Mouse (Mus musculus) urinary bladder, adult 18-20 months (tissue): Measurements from ENCODE around the gene Slc26a8.
A peak's percentile ranks its signal among the peaks of the same experiment; 100 is the strongest.

Experiments used
- DNase-seq, 2 experiments: peaks; one replicate each; pipeline ENCODE4 v3.0.0; 2022; ENCODE audit warnings: low spot score in 2 of 2, mixed read lengths in 2 of 2

Gene Slc26a8

GRCm38 (mm10) chr17:28643697-28644096 is 46.3 kb downstream of the Slc26a8 start:
- DNase-seq, result no peak

GRCm38 (mm10) chr17:28640113-28640512 is 49.9 kb downstream of the Slc26a8 start:
- DNase-seq, result no peak

GRCm38 (mm10) chr17:28637711-28638690 is 52.0 kb downstream of the Slc26a8 start:
- DNase-seq, result no peak

- no peak for DNase-seq
Observed at GRCm38 (mm10) chr17:28635842-28636241, 54.2 kb downstream of the Slc26a8 start.

- DNase-seq, result no peak
Observed at GRCm38 (mm10) chr17:28629125-28629524, 60.9 kb downstream of the Slc26a8 start.

- DNase-seq, result no peak
Observed at GRCm38 (mm10) chr17:28628248-28629124, 61.5 kb downstream of the Slc26a8 start.

- DNase-seq, result no peak
Observed at GRCm38 (mm10) chr17:28626937-28627336, 63.1 kb downstream of the Slc26a8 start.

DNA sequence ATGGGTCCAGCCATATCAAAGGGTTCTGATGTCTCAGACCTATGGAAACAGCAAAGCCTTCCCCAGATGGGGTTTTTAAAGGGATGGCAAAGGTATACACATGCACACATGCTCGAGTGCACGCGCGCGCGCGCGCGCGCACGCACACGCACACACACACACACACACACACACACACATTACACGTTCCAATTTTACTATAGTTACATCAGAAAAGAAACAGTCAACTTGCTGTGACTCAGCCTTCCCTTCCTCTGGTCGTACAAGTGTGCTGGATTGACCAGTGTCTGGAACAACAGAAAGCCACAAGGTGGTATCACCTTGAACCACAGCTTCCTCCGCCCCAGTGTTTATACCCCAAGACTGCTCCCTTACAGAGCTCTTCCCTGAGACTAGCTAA is 64.7 kb downstream of the Slc26a8 start:
- DNase-seq, result no peak

GRCm38 (mm10) chr17:28624841-28625240 is 65.2 kb downstream of the Slc26a8 start:
- DNase-seq, result no peak

GRCm38 (mm10) chr17:28622300-28622759 is 67.7 kb downstream of the Slc26a8 start, which contains the start of gene Srpk1:
Srpk1 (minus strand) TSS chr17:28622709.
- peak; percentile 80 to 83 for DNase-seq

- peak; percentile 13 to 50 for DNase-seq
Observed at GRCm38 (mm10) chr17:28621381-28622299, 68.4 kb downstream of the Slc26a8 start.

DNA sequence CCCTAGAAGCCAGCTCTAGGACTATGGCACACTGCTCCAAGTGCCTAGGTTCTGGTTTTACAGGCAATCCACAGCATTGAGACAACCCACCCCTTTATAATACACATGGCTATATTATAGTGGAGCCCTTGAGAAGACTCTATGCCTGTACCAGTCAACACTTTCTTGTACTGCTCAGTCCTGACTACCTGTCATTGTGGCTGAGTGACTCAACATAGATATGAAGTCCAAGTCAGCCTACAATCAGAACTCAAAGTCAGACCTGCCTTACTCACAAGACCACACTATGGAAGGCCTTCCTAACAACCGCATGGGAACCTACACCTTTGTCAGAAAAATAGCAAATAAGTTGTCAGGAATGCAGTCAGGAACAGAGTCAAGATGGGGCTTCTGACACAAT is 71.3 kb downstream of the Slc26a8 start:
- DNase-seq, result no peak

DNA sequence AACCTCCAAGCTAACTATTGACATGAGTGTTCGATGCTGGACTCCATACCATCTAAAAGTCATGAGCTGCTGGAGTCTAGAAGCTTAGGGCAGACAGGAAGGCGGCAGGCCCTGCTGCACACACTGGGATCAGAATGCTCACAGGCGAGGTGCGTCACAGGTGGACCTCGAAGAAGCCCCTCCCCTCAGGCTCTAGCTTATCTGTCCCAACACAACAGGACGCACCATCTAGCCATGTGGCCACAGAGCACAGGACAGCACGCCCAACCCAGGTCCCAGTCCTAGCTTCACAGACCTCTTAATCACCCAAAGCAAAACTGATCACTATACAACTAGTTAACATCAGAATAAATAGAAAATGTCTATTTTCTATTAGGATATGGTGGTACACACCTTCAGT is 71.9 kb downstream of the Slc26a8 start:
- DNase-seq, result no peak

GRCm38 (mm10) chr17:28617636-28618035 is 72.4 kb downstream of the Slc26a8 start:
- no peak for DNase-seq

DNA sequence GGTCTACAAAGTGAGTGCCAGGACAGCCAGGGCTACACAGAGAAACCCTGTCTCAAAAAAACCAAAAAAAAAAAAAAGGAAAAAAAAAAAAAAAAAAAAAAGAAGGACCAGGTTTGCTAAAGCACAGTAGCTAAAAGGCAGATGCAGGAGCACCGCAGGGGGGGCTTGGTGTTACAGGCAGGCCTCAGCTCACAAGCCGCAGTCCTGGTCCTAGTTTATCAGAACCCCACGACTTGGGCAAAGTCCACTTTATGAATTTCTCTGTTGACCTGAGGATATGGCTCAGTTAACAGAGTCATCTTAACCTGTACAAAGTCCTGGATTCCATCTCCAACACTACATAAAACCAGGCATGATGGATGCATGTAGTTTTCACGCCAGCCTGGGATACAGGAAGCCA is 74.7 kb downstream of the Slc26a8 start:
- no peak for DNase-seq

DNA sequence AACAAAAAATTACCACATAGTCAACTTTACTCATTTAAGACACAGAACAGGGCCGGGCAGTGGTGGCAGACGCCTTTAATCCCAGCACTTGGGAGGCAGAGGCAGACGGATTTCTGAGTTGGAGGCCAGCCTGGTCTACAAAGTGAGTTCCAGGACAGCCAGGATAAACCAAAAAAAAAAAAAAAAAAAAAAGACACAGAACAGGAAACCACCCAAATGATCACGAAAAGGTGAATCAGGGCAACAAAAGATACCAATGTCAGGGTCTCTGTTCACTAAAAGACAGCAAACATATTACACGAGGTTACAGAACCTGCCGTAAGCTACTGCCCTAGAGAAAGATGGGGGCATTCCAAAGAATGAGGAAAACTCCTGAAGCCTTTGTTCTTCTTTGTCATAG is 76.9 kb downstream of the Slc26a8 start:
- DNase-seq, result no peak

GRCm38 (mm10) chr17:28612603-28613002 is 77.4 kb downstream of the Slc26a8 start:
- no peak for DNase-seq

DNA sequence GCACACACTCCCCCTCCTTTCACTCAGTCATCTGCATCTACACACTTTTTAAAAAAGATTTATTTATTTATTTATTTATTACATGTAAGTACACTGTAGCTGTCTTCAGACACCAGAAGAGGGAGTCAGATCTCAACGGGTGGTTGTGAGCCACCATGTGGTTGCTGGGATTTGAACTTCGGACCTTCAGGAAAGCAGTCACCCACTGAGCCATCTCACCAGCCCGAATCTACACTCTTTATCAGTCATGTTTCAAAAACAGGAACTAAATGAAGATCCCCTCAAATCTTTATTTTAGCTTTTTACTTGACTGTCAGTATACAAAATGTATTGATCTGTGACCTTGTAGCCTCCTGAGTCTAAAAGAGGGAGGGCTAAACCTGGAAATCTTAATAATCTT is 80.5 kb downstream of the Slc26a8 start:
- no peak for DNase-seq

DNA sequence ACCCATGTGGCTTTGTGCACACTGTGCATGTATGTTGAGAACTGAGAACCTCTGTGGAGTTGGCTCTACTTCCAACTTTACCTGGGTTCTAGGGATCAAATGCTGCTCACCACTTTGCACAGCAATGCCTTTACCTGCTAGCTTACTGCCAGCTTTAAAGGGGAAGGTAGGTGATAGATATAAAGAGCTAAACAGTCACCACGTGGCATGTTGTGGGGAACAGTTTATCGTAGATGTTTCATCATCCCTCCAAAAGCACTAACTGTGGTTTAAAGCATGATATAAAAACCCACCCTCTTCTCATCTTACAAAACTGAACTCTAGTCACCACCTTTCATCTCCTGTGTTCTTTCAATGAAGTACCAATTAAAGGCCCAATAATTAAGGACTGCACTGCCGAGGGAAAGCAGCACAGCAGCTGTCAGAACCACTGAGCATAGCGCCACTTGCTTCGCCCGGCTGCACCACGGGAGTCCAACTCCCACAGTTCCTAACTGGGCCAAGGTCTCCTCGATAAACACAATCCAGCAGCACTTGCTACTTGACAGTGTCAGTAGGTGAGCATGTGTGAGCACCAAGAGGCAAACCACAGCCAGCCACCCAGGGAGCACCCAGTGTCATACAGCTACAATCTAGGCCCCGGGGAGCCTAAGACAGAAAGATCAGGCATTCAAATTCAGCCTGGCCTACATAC is 88.3 kb downstream of the Slc26a8 start:
- no peak for DNase-seq

DNA sequence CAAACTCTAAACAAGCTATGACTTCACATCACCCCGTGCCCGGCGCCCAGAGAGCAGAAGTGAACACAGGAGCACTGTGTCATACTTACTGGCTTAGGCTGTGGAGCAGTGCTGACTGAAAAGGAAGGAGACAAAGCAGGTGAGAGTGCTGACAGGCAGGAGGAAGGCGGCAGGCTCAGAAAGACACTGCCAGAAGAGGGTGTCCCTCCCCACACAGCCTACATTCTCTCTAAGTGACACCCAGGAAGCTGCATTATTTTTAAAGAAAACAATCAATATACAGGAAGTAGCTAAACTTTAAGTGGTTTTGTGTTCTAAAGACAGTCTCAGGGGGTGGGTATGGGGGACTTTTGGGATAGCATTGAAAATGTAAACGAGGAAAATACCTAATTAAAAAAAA is 89.3 kb downstream of the Slc26a8 start:
- DNase-seq, result no peak

GRCm38 (mm10) chr17:28593965-28594364 is 96.1 kb downstream of the Slc26a8 start:
- no peak for DNase-seq
